Comparison of ENCODE assay signal across 9 mouse cellular contexts in genomic region chr7:73032316-73032980, GRCm38 (mm10).
DNase-seq lines count a peak whose midpoint lies in the region; ATAC-seq and TF ChIP-seq lines count a peak whose summit lies in the region.
"Had no signal": no experiment of that assay in that cellular context is flagged by ENCODE, and none has a peak within 500 bp of the region (broad histone marks: within the 10 kb centered on the region; RNA-seq: fewer than 3 reads in every experiment).

No protein-coding gene starts in this region.

- no peak for TF ChIP-seq POLR2A in limb, embryonic 14.5 days (IDR thresholded peaks at IDR 0.05; ENCODE audit: borderline replicate concordance, extremely low read depth, insufficient read depth, insufficient read length)

- DNase-seq in embryo, embryonic 10 days (ENCODE audit: low spot score): peak; percentile 46
- DNase-seq in embryo, embryonic 9.5 days (ENCODE audit: extremely low spot score): no peak
- DNase-seq in hindbrain, embryonic 10.5 days (ENCODE audit: low spot score): peak; percentile 36
- DNase-seq in limb, embryonic 14.5 days (ENCODE audit: low spot score): no peak
- no peak for DNase-seq in B cell, adult 2 months
- no peak for DNase-seq in heart, postnatal 10 days
- DNase-seq in kidney, adult 9 months: no peak

- peak overlapping the region; percentile 56 for H3K27ac ChIP-seq in hindbrain, embryonic 10.5 days
- H3K27ac ChIP-seq in limb, embryonic 14.5 days (replicated peaks; ENCODE audit: low read depth, low read length): no peak overlapping the region

- H3K9ac ChIP-seq in limb, embryonic 14.5 days (ENCODE audit: low read depth, low read length, severe bottlenecking): no peak overlapping the region

- peaks cover 21% of the 10 kb centered on the region for H3K4me1 ChIP-seq in E14TG2a.4 (replicated peaks; ENCODE audit: low read depth, low read length)
- peaks cover 21% of the 10 kb centered on the region for H3K4me1 ChIP-seq in hindbrain, embryonic 10.5 days (replicated peaks)
- H3K4me1 ChIP-seq in limb, embryonic 14.5 days (ENCODE audit: control insufficient read depth, insufficient read depth, low read length): peaks cover 12% of the 10 kb centered on the region; the same call in 1 of the 2 replicates

- H3K4me3 ChIP-seq in E14TG2a.4 (replicated peaks; ENCODE audit: low read length): peak overlapping the region; percentile 55
- no peak overlapping the region for H3K4me3 ChIP-seq in hindbrain, embryonic 10.5 days
- no peak overlapping the region for H3K4me3 ChIP-seq in limb, embryonic 14.5 days (replicated peaks; ENCODE audit: low read length)

- peak; percentile 41; the same call in 1 of the 2 replicates for ATAC-seq in limb, embryonic 14.5 days (ENCODE audit: low FRiP score, low read depth)
- ATAC-seq: inflammation-experienced regulatory T-cells, adult 6 months had no signal

- no peak overlapping the region for H3K4me2 ChIP-seq in limb, embryonic 14.5 days (replicated peaks; ENCODE audit: low read depth, low read length, severe bottlenecking)

- H3K9me3 ChIP-seq in E14TG2a.4 (ENCODE audit: low read length): no peaks in the 10 kb centered on the region
- H3K9me3 ChIP-seq in hindbrain, embryonic 10.5 days: no peaks in the 10 kb centered on the region
- H3K9me3 ChIP-seq in limb, embryonic 14.5 days (ENCODE audit: control insufficient read depth, low read length): no peaks in the 10 kb centered on the region

- 79% methylated on average over 23 of the region's 23 CpGs for WGBS in hindbrain, embryonic 10.5 days
- WGBS in limb, embryonic 14.5 days: 70% methylated on average over 23 of the region's 23 CpGs

- peaks cover 33% of the 10 kb centered on the region for H3K27me3 ChIP-seq in E14TG2a.4 (ENCODE audit: insufficient read depth, low read length)
- no peaks in the 10 kb centered on the region for H3K27me3 ChIP-seq in hindbrain, embryonic 10.5 days (ENCODE audit: insufficient read depth, poor library complexity, severe bottlenecking)
- H3K27me3 ChIP-seq in limb, embryonic 14.5 days (ENCODE audit: control insufficient read depth, insufficient read depth, low read length): no peaks in the 10 kb centered on the region

- no peak for TF ChIP-seq CTCF in E14TG2a.4 (conservative IDR thresholded peaks at IDR 0.05; ENCODE audit: low read length)

- H3K36me3 ChIP-seq in E14TG2a.4 (ENCODE audit: insufficient read depth, low read length): no peaks in the 10 kb centered on the region
- H3K36me3 ChIP-seq in hindbrain, embryonic 10.5 days: no peaks in the 10 kb centered on the region
- no peaks in the 10 kb centered on the region for H3K36me3 ChIP-seq in limb, embryonic 14.5 days (ENCODE audit: control insufficient read depth, insufficient read depth, low read length)

- intact Hi-C loops in heart, postnatal 10 days (cut with DNase I): loop anchor here (10.0 kb wide), 1 partner anchor 458 kb away; no protein-coding TSS in a partner anchor

Comparison
In these comparisons a context has a peak if more than half of its experiments do, and no peak if none do; other contexts are left out.
1. DNase-seq: peak in embryo, embryonic 10 days (single experiment) and hindbrain, embryonic 10.5 days (single experiment); none in embryo, embryonic 9.5 days (single experiment), limb, embryonic 14.5 days (single experiment), B cell, adult 2 months (0 of 2), heart, postnatal 10 days (0 of 2) and kidney, adult 9 months (single experiment).